Mouse (Mus musculus): ENCODE data around the gene CN725425.

The CN725425 gene

GRCm38 (mm10) chr15:91237294-91237693 is 38.0 kb downstream of the CN725425 start:
- no peak for DNase-seq

- no peak for DNase-seq
These were observed 41.5 kb downstream of the CN725425 start for GRCm38 (mm10) chr15:91240683-91241335.

GRCm38 (mm10) chr15:91250815-91251214 is 51.5 kb downstream of the CN725425 start:
- DNase-seq, result no peak

- DNase-seq, result no peak
These were observed 52.5 kb downstream of the CN725425 start for GRCm38 (mm10) chr15:91251544-91252408.

- no peak for DNase-seq
These were observed 53.7 kb downstream of the CN725425 start for GRCm38 (mm10) chr15:91252956-91253355.

GRCm38 (mm10) chr15:91255308-91255707 is 56.0 kb downstream of the CN725425 start:
- DNase-seq, result no peak

- DNase-seq, result no peak
These were observed 57.8 kb downstream of the CN725425 start for GRCm38 (mm10) chr15:91257140-91257539.

- no peak for DNase-seq
These were observed 61.3 kb downstream of the CN725425 start for GRCm38 (mm10) chr15:91260578-91260977.

- DNase-seq, result no peak
These were observed 64.6 kb downstream of the CN725425 start for GRCm38 (mm10) chr15:91263926-91264325.

- DNase-seq, result no peak
These were observed 69.2 kb downstream of the CN725425 start for GRCm38 (mm10) chr15:91268532-91268931.

- DNase-seq, result no peak
These were observed 76.7 kb downstream of the CN725425 start for GRCm38 (mm10) chr15:91275961-91276360.

GRCm38 (mm10) chr15:91279571-91279970 is 80.3 kb downstream of the CN725425 start:
- DNase-seq, result no peak

- DNase-seq, result no peak
These were observed 82.2 kb downstream of the CN725425 start for GRCm38 (mm10) chr15:91281521-91281920.

GRCm38 (mm10) chr15:91282822-91283221 is 83.5 kb downstream of the CN725425 start:
- DNase-seq, result peak; percentile 48

- DNase-seq, result no peak
These were observed 84.1 kb downstream of the CN725425 start for GRCm38 (mm10) chr15:91283418-91283817.

GRCm38 (mm10) chr15:91299319-91299835 is 100.1 kb downstream of the CN725425 start:
- DNase-seq, result no peak

GRCm38 (mm10) chr15:91301366-91301765 is 102.1 kb downstream of the CN725425 start:
- peak; percentile 83 for DNase-seq

GRCm38 (mm10) chr15:91304296-91304852 is 105.1 kb downstream of the CN725425 start:
- no peak for DNase-seq

Measured in layer of hippocampus, adult 9-11 months (tissue).